Mouse (Mus musculus) heart, postnatal 0 days (tissue): ENCODE results near the gene Med27. TPM values are rescaled to one million over a fixed set of nuclear protein-coding genes. Genes with fewer than 3 reads are reported as not detected.
A peak's percentile ranks its signal among the peaks of the same experiment; 100 is the strongest.

Experiments
- ATAC-seq: fragments of 200-750 bp; cut with Nextera tagmentation; 2 replicates; pipeline ENCODE4 v1.8.0; 2017; ENCODE audit warnings: low read depth, moderate number of reproducible peaks, moderate library complexity; ENCODE audit not compliant: insufficient read depth
- DNase-seq: peaks from one replicate; pipeline ENCODE4 v3.0.0-alpha.2; 2016; ENCODE audit warnings: low spot score
- H3K27ac ChIP-seq: fragments of 300-500 bp; sonication (generic); 2 replicates; pipeline ENCODE4 v1.5.1; 2014; ENCODE audit warnings: low read depth, mild to moderate bottlenecking
- H3K27me3 ChIP-seq: fragments of 300-500 bp; sonication (generic); 2 replicates; pipeline ENCODE4 v1.6.1; 2014; ENCODE audit warnings: low read length, mixed read lengths; ENCODE audit not compliant: control insufficient read depth, insufficient read depth
- H3K36me3 ChIP-seq: fragments of 300-500 bp; sonication (generic); replicated peaks from 2 replicates; pipeline ENCODE4 v1.6.1; 2014; ENCODE audit warnings: low read length, mixed read lengths; ENCODE audit not compliant: control insufficient read depth, insufficient read depth
- H3K4me1 ChIP-seq: fragments of 300-500 bp; sonication (generic); 2 replicates; pipeline ENCODE4 v1.6.1; 2014; ENCODE audit warnings: antibody characterized with exemption; ENCODE audit not compliant: control insufficient read depth, insufficient read depth
- H3K4me2 ChIP-seq: fragments of 300-500 bp; sonication (generic); 2 replicates; pipeline ENCODE4 v1.6.1; 2014; ENCODE audit warnings: low read depth, mild to moderate bottlenecking, low read length, moderate library complexity
- H3K4me3 ChIP-seq: fragments of 300-500 bp; sonication (generic); 2 replicates; pipeline ENCODE4 v1.5.1; 2014; ENCODE audit warnings: low read depth, low read length
- H3K9ac ChIP-seq: fragments of 300-500 bp; sonication (generic); replicated peaks from 2 replicates; pipeline ENCODE4 v1.6.1; 2014; ENCODE audit warnings: low read depth, low read length, mixed read lengths
- H3K9me3 ChIP-seq: fragments of 300-500 bp; sonication (generic); replicated peaks from 2 replicates; pipeline ENCODE4 v1.6.1; 2016; ENCODE audit warnings: low read length; ENCODE audit not compliant: control insufficient read depth
- CTCF ChIP-seq: IDR thresholded peaks from 2 replicates; pipeline ENCODE4 v1.5.1; 2016; ENCODE audit warnings: antibody characterized with exemption, control low read depth, low read depth
- EP300 ChIP-seq: IDR thresholded peaks from 2 replicates; pipeline ENCODE4 v1.6.1; 2016; ENCODE audit warnings: antibody characterized with exemption, low read depth
- WGBS: fragments of 180-500 bp; shearing (Covaris S2); extraction: QIAGEN DNeasy Blood & Tissue Kit; methylation state at CpG from one replicate; pipeline ENCODE4 v1.1.7; 2014; 5-methylcytosine and 5-hydroxymethylcytosine counted together
- polyA plus RNA-seq: library from polyadenylated mRNA; unstranded; fragments of >200 nt; fragmentation: Nextera tagmentation; extraction: Ambion mirVana; gene quantifications from 2 replicates; pipeline ENCODE4 v1.2.1, GENCODE M21; 2015
- total RNA-seq: library from RNA; depleted of rRNA; stranded (reverse); fragments of >200 nt; gene quantifications from 2 replicates; pipeline ENCODE4 v1.2.3, GENCODE M21; 2014; ENCODE audit warnings: low replicate concordance

The Med27 gene
- total and polyA plus RNA-seq, 2 experiments from 2014 or later: 26.6 to 52.6 TPM

DNA sequence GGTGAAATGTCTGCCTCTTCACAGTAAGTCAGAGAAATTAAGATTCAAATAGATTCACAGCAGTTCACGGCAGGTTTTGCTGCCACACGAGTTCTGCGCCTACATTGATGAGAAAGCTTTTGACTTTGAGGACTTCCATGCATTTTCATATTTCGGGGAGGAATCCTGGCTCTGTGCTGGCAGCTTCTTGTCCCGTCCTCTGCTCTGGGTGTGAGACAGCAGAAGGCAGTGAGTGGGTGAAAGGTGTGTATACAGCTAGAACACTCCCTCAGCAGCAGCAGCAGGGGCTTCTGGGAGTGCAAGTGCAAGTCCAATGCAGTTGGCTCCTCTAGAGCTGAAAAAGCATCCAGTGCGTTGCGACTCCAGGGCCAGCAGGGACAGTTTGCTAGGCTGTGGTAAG is 53.6 kb downstream of the Med27 start:
- ATAC-seq: no peak
- H3K4me1 ChIP-seq: peaks cover 8% of the 10 kb centered on the region

DNA sequence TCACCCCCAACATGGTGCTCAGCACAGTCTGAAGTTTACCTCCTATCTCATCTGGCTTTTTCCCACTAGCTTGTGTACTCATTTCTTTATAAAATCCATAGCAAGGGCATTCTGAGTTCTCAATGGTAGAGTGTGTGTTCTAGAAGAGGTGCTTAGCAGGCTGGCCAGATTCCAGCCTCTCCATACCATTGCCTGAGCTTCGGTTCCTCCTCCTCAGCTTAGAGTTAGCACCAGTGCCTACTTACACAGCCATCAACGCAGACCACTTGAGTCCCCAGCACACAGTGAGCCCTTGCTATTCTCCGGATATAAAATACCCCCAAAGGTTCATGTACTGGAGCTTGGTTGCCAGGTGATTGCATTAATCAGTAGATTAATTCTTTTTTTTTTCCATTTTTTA is 54.2 kb downstream of the Med27 start:
- 54% methylated on average over 3 of the region's 3 CpGs for WGBS

More for the DNA sequence above, 53.6 kb downstream of the Med27 start:
- Histone ChIP-seq H3K27ac (no peak overlapping the region), H3K9me3 (no peaks in the 10 kb centered on the region), H3K36me3 (no peaks in the 10 kb centered on the region), H3K4me2 (no peak overlapping the region), H3K9ac (no peak overlapping the region), H3K4me3 (no peak overlapping the region), H3K27me3 (no peaks in the 10 kb centered on the region)
- 85% methylated on average over 7 of the region's 7 CpGs for WGBS
- TF ChIP-seq EP300 (no peak), CTCF (no peak)
- DNase-seq: no peak

GRCm38 (mm10) chr2:29401868-29402267 is 55.2 kb downstream of the Med27 start:
- H3K27ac ChIP-seq: no peak overlapping the region
- no peak overlapping the region for H3K4me2 ChIP-seq
- no peak overlapping the region for H3K4me3 ChIP-seq
- no peak for ATAC-seq
- TF ChIP-seq CTCF (no peak), EP300 (no peak)
- H3K9me3 ChIP-seq: no peaks in the 10 kb centered on the region
- H3K36me3 ChIP-seq: no peaks in the 10 kb centered on the region
- H3K9ac ChIP-seq: no peak overlapping the region
- 93% methylated on average over 1 of the region's 1 CpGs for WGBS
- H3K27me3 ChIP-seq: no peaks in the 10 kb centered on the region
- H3K4me1 ChIP-seq: peaks cover 16% of the 10 kb centered on the region
- DNase-seq: no peak

More for the DNA sequence above, 54.2 kb downstream of the Med27 start:
- Histone ChIP-seq H3K9me3 (no peaks in the 10 kb centered on the region), H3K4me1 (peaks cover 13% of the 10 kb centered on the region), H3K4me3 (no peak overlapping the region), H3K36me3 (no peaks in the 10 kb centered on the region), H3K27ac (no peak overlapping the region), H3K4me2 (no peak overlapping the region), H3K27me3 (no peaks in the 10 kb centered on the region), H3K9ac (no peak overlapping the region)
- ATAC-seq (no peak), DNase-seq (no peak)
- no peak for TF ChIP-seq EP300
- TF ChIP-seq CTCF: no peak

DNA sequence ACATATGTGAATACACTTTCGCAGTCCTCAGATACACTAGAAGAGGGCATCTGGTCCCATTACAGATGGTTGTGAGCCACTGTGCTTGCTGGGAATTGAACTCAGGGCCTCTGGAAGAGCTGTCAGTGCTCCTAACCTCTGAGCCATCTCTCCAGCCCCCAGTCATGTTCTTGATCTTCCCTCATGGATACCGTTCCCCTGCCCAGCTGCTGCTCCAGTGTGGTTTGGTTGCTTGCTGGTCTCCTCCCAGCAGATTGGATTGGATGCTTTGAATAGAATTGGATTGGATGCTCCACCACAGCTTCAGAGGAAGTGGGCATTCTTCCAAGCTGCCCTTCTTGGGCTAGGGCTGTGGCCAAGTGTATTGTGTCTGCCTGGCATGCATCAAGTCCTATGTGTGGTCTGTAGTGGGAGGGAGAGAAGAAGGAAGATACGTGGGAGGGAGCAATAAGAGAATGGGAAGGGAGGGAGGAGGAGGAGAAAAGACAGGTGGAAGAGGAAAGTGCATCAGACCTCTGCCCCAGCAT is 56.0 kb downstream of the Med27 start:
- H3K27me3 ChIP-seq: no peaks in the 10 kb centered on the region
- peak; percentile 45 for DNase-seq
- peak; percentile 71 for ATAC-seq
- H3K4me2 ChIP-seq: no peak overlapping the region
- H3K9me3 ChIP-seq: no peaks in the 10 kb centered on the region
- H3K27ac ChIP-seq: no peak overlapping the region
- H3K36me3 ChIP-seq: no peaks in the 10 kb centered on the region
- no peak overlapping the region for H3K4me3 ChIP-seq
- H3K4me1 ChIP-seq: peaks cover 16% of the 10 kb centered on the region
- H3K9ac ChIP-seq: no peak overlapping the region
- WGBS: 42% methylated on average over 3 of the region's 3 CpGs
- TF ChIP-seq CTCF: no peak
- TF ChIP-seq EP300: no peak

GRCm38 (mm10) chr2:29403799-29404530 is 57.3 kb downstream of the Med27 start:
- no peak for DNase-seq

More at GRCm38 (mm10) chr2:29403799-29404530, 57.3 kb downstream of the Med27 start:
- TF ChIP-seq EP300: no peak
- TF ChIP-seq CTCF: peak; percentile 19; the same call in 1 of the 2 replicates
- Histone ChIP-seq H3K4me3 (no peak overlapping the region), H3K4me2 (no peak overlapping the region), H3K27me3 (no peaks in the 10 kb centered on the region), H3K9me3 (no peaks in the 10 kb centered on the region), H3K36me3 (no peaks in the 10 kb centered on the region), H3K4me1 (peaks cover 16% of the 10 kb centered on the region), H3K27ac (no peak overlapping the region), H3K9ac (no peak overlapping the region)
- 80% methylated on average over 9 of the region's 9 CpGs for WGBS
- ATAC-seq: no peak
